Mouse (Mus musculus): ENCODE measurements around the gene Gpx3.

DNA sequence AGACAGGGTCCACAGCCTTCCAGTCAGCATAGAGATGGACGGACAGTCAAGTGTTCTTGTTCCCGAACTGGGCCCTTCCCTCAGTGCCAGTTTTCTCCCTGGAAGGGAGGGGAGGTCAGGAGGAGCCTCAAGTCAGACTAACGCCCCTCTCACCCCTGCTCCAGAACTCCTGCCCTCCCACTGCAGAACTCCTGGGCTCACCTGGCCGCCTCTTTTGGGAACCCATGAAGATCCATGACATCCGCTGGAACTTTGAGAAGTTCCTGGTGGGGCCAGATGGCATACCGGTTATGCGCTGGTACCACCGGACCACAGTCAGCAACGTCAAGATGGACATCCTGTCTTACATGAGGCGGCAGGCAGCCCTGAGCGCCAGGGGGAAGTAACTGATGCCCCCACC, 7.0 kb downstream of the Gpx3 start:
- no peak for TF ChIP-seq CTCF (IDR thresholded peaks at IDR 0.05; ENCODE audit: low read depth, low read length)
- no peak for TF ChIP-seq POLR2A (IDR thresholded peaks at IDR 0.05; ENCODE audit: extremely low read depth, insufficient read depth, low read length)
